Mouse (Mus musculus) thymus, adult 2 months (tissue): ENCODE measurements around the gene Btla.

ENCODE experiments used
- CTCF ChIP-seq: fragments of 200-500 bp; IDR thresholded peaks from 2 replicates; pipeline ENCODE4 v1.5.1; 2012; ENCODE audit warnings: mild to moderate bottlenecking, control low read depth, low read length, moderate library complexity, borderline replicate concordance; ENCODE audit not compliant: control insufficient read depth, poor library complexity, insufficient read depth; ENCODE audit errors: extremely low read depth
- POLR2A ChIP-seq: fragments of 200-500 bp; IDR thresholded peaks from 2 replicates; pipeline ENCODE4 v1.6.1; 2012; ENCODE audit warnings: mild to moderate bottlenecking, low read length, control low read depth, moderate library complexity; ENCODE audit not compliant: control insufficient read depth, poor library complexity, insufficient read depth; ENCODE audit errors: extremely low read depth

- TF ChIP-seq CTCF (no peak), POLR2A (no peak)
Observed at GRCm38 (mm10) chr16:45227002-45227401, 2.9 kb downstream of the Btla start.
